Mouse (Mus musculus): Measurements from ENCODE around the gene Atg10. TPM values are rescaled to one million over a fixed set of nuclear protein-coding genes. Genes with fewer than 3 reads are reported as not detected.

The Atg10 gene
- total RNA-seq, 2 experiments from 2014 or later: 14.4 to 16.0 TPM

- DNase-seq: no peak
Measured at GRCm38 (mm10) chr13:91175347-91175746, 48.4 kb downstream of the Atg10 start.

- no peak for DNase-seq
Measured at GRCm38 (mm10) chr13:91171766-91172491, 51.8 kb downstream of the Atg10 start.

- DNase-seq: no peak
Measured at GRCm38 (mm10) chr13:91171205-91171604, 52.6 kb downstream of the Atg10 start.

GRCm38 (mm10) chr13:91169529-91170319, 54.0 kb downstream of the Atg10 start:
- no peak for DNase-seq

GRCm38 (mm10) chr13:91168486-91168885, 55.3 kb downstream of the Atg10 start:
- DNase-seq: no peak

GRCm38 (mm10) chr13:91167561-91167960, 56.2 kb downstream of the Atg10 start:
- DNase-seq: no peak

- no peak for DNase-seq
Measured at GRCm38 (mm10) chr13:91166286-91166685, 57.5 kb downstream of the Atg10 start.

GRCm38 (mm10) chr13:91165200-91165599, 58.6 kb downstream of the Atg10 start:
- peak in 1 of 2 experiments; percentile 19 for DNase-seq

- DNase-seq: no peak
Measured at GRCm38 (mm10) chr13:91163292-91163691, 60.5 kb downstream of the Atg10 start.

- DNase-seq: no peak
Measured at GRCm38 (mm10) chr13:91162452-91162851, 61.3 kb downstream of the Atg10 start.

GRCm38 (mm10) chr13:91160616-91161015, 63.2 kb downstream of the Atg10 start:
- DNase-seq: no peak

GRCm38 (mm10) chr13:91159881-91160280, 63.9 kb downstream of the Atg10 start:
- DNase-seq: no peak

GRCm38 (mm10) chr13:91157941-91158340, 65.8 kb downstream of the Atg10 start:
- DNase-seq: no peak

GRCm38 (mm10) chr13:91157429-91157828, 66.3 kb downstream of the Atg10 start:
- DNase-seq: no peak

- DNase-seq: no peak
Measured at GRCm38 (mm10) chr13:91156949-91157348, 66.8 kb downstream of the Atg10 start.

GRCm38 (mm10) chr13:91156308-91156707, 67.5 kb downstream of the Atg10 start:
- DNase-seq: no peak

GRCm38 (mm10) chr13:91155429-91156207, 68.2 kb downstream of the Atg10 start:
- no peak for DNase-seq

GRCm38 (mm10) chr13:91154622-91155021, 69.1 kb downstream of the Atg10 start:
- no peak for DNase-seq

GRCm38 (mm10) chr13:91136337-91136736, 87.4 kb downstream of the Atg10 start:
- no peak for DNase-seq

- no peak for DNase-seq
Measured at GRCm38 (mm10) chr13:91133334-91133890, 90.4 kb downstream of the Atg10 start.

GRCm38 (mm10) chr13:91129071-91129470, 94.7 kb downstream of the Atg10 start:
- DNase-seq: peak in 1 of 2 experiments; percentile 3

GRCm38 (mm10) chr13:91128581-91128980, 95.2 kb downstream of the Atg10 start:
- peak; percentile 9 to 14 for DNase-seq

GRCm38 (mm10) chr13:91118156-91118555, 105.6 kb downstream of the Atg10 start:
- no peak for DNase-seq
